10 mouse cellular contexts compared by ENCODE assay signal in the genomic region with DNA sequence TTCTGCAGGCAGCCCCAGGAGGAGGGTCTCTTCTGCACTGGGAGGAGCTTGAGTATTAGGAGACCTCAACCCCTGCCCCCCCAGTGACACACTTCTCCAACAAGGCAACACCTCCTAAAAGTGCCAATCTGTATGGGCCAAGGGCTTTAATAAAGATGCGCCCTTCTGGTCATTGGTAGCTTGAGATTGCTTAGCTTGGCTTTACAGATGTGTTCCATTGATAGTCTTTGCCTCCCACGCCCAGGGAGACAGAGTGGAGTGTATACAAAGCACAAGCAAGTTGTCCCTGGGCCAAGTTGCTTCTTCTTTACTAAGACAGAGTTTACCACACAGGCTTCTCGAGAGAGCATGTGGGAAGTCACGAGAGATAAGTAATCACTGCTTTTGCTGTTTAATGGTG. TPM values are rescaled to one million over a fixed set of nuclear protein-coding genes. Genes with fewer than 3 reads are reported as not detected.
"Had no signal": no experiment of that assay in that cellular context is flagged by ENCODE, and none has a peak within 500 bp of the region (broad histone marks: within the 10 kb centered on the region; RNA-seq: fewer than 3 reads in every experiment).

No protein-coding gene starts in this region.

- H3K36me3 ChIP-seq: kidney, embryonic 15.5 days; limb, embryonic 13.5 days had no signal

- H3K27ac ChIP-seq: kidney, embryonic 15.5 days; limb, embryonic 13.5 days; stomach, postnatal 0 days had no signal

- DNase-seq: left cerebral cortex, postnatal 4 days; midbrain, embryonic 14.5 days; thymus, postnatal 4 days had no signal

- H3K9me3 ChIP-seq: kidney, embryonic 15.5 days had no signal

- H3K4me3 ChIP-seq: kidney, embryonic 15.5 days; limb, embryonic 13.5 days; myocyte had no signal

- H3K4me2 ChIP-seq: kidney, embryonic 15.5 days; limb, embryonic 13.5 days; liver, embryonic 11.5 days had no signal

- H3K27me3 ChIP-seq: kidney, embryonic 15.5 days; limb, embryonic 13.5 days had no signal

- H3K9ac ChIP-seq: kidney, embryonic 15.5 days; limb, embryonic 13.5 days had no signal

RNA-seq across cellular contexts. Expression of a gene that starts 20.4 kb away (rescaled TPM):
- polyA plus RNA-seq: kidney, embryonic 15.5 days; large intestine, adult 2 months; liver, embryonic 11.5 days; midbrain, embryonic 14.5 days; myocyte; neural tube, embryonic 11.5 days; stomach, postnatal 0 days had no signal
